Mouse (Mus musculus): ENCODE data around the gene Sowaha. TPM values are rescaled to one million over a fixed set of nuclear protein-coding genes. Genes with fewer than 3 reads are reported as not detected.
"Not testable (repeated sequence)": the region's sequence is repeated elsewhere in the genome, so short reads cannot be mapped to it uniquely, and the experiment has no call there.

Sowaha gene
- polyA plus RNA-seq, 1 experiment = not detected

GRCm38 (mm10) chr11:53427993-53428715 is 51.9 kb downstream of the Sowaha start:
- WGBS = 74% methylated on average over 3 of the region's 3 CpGs
- H3K27ac ChIP-seq (ENCODE audit: insufficient read depth, low read depth, low read length) = no peak overlapping the region
- no peak for TF ChIP-seq POLR2A (IDR thresholded peaks at IDR 0.05; ENCODE audit: insufficient read depth, low read depth, low read length)
- no peak for TF ChIP-seq CTCF (IDR thresholded peaks at IDR 0.05; ENCODE audit: insufficient read depth, low read depth, low read length)
- peaks cover 6% of the 10 kb centered on the region; the same call in 1 of the 2 replicates for H3K4me1 ChIP-seq (ENCODE audit: control insufficient read depth, insufficient read depth, low read length)
- H3K4me3 ChIP-seq (ENCODE audit: insufficient read depth, low read depth, low read length) = no peak overlapping the region

GRCm38 (mm10) chr11:53426914-53427313 is 53.2 kb downstream of the Sowaha start:
- H3K4me1 ChIP-seq (ENCODE audit: control insufficient read depth, insufficient read depth, low read length); H3K4me3 ChIP-seq (ENCODE audit: insufficient read depth, low read depth, low read length); H3K27ac ChIP-seq (ENCODE audit: insufficient read depth, low read depth, low read length): not testable (repeated sequence)
- 82% methylated on average over 3 of the region's 3 CpGs for WGBS

Other genes starting within 250 kb of the Sowaha start
- gene Hspa4, start 179.8 kb downstream of the Sowaha start, polyA plus RNA-seq (2012; ENCODE audit: insufficient read depth, insufficient read length, low replicate concordance, missing spikeins) = 708 TPM in 1 of 2 replicates, not detected in the other
- not detected in 2 replicates for gene Zcchc10, start 155.6 kb downstream of the Sowaha start, polyA plus RNA-seq (2012; ENCODE audit: insufficient read depth, insufficient read length, low replicate concordance, missing spikeins)
- gene Aff4, start 129.4 kb downstream of the Sowaha start, polyA plus RNA-seq (2012; ENCODE audit: insufficient read depth, insufficient read length, low replicate concordance, missing spikeins) = 856 and 1,023 TPM in 2 replicates
- not detected in 2 replicates for gene Leap2, start 57.1 kb downstream of the Sowaha start, polyA plus RNA-seq (2012; ENCODE audit: insufficient read depth, insufficient read length, low replicate concordance, missing spikeins)
- gene Uqcrq, start 49.4 kb downstream of the Sowaha start, polyA plus RNA-seq (2012; ENCODE audit: insufficient read depth, insufficient read length, low replicate concordance, missing spikeins) = 1,358 TPM in 1 of 2 replicates, not detected in the other
- gene Gdf9, start 49.3 kb downstream of the Sowaha start, polyA plus RNA-seq (2012; ENCODE audit: insufficient read depth, insufficient read length, low replicate concordance, missing spikeins) = not detected in 2 replicates
- gene Gm10447, start 23.2 kb downstream of the Sowaha start, polyA plus RNA-seq (2012; ENCODE audit: insufficient read depth, insufficient read length, low replicate concordance, missing spikeins) = not detected in 2 replicates
- gene Shroom1, start 23.1 kb downstream of the Sowaha start, polyA plus RNA-seq (2012; ENCODE audit: insufficient read depth, insufficient read length, low replicate concordance, missing spikeins) = not detected in 2 replicates
- gene Gm9837, start 9.8 kb downstream of the Sowaha start, polyA plus RNA-seq (2012; ENCODE audit: insufficient read depth, insufficient read length, low replicate concordance, missing spikeins) = not detected in 2 replicates
- gene Gm9945, start 108 bp downstream of the Sowaha start, polyA plus RNA-seq (2012; ENCODE audit: insufficient read depth, insufficient read length, low replicate concordance, missing spikeins) = not detected in 2 replicates
- gene Sept8, start 39.0 kb upstream of the Sowaha start, polyA plus RNA-seq (2012; ENCODE audit: insufficient read depth, insufficient read length, low replicate concordance, missing spikeins) = 232 TPM in 1 of 2 replicates, not detected in the other
- gene Kif3a, start 87.1 kb upstream of the Sowaha start, polyA plus RNA-seq (2012; ENCODE audit: insufficient read depth, insufficient read length, low replicate concordance, missing spikeins) = not detected in 2 replicates
- not detected in 2 replicates for gene Il4, start 138.4 kb upstream of the Sowaha start, polyA plus RNA-seq (2012; ENCODE audit: insufficient read depth, insufficient read length, low replicate concordance, missing spikeins)
- gene Il13, start 154.4 kb upstream of the Sowaha start, polyA plus RNA-seq (2012; ENCODE audit: insufficient read depth, insufficient read length, low replicate concordance, missing spikeins) = not detected in 2 replicates
- 76.9 TPM in 1 of 2 replicates, not detected in the other for gene Rad50, start 227.0 kb upstream of the Sowaha start, polyA plus RNA-seq (2012; ENCODE audit: insufficient read depth, insufficient read length, low replicate concordance, missing spikeins)
- not detected in 2 replicates for gene Il5, start 240.5 kb upstream of the Sowaha start, polyA plus RNA-seq (2012; ENCODE audit: insufficient read depth, insufficient read length, low replicate concordance, missing spikeins)